Mouse (Mus musculus): ENCODE data around the gene Gm17720. TPM values are rescaled to one million over a fixed set of nuclear protein-coding genes. Genes with fewer than 3 reads are reported as not detected.
A peak's percentile ranks its signal among the peaks of the same experiment; 100 is the strongest.

The Gm17720 gene
- not detected for total RNA-seq (2021)

- DNase-seq (ENCODE audit: extremely low spot score in 1 of 2, low spot score in 1 of 2), result no peak
Measured at GRCm38 (mm10) chr8:110102653-110103052, at the start of gene Gm17720. Gene Gm17720 (minus strand): TSS chr8:110102753.

DNA sequence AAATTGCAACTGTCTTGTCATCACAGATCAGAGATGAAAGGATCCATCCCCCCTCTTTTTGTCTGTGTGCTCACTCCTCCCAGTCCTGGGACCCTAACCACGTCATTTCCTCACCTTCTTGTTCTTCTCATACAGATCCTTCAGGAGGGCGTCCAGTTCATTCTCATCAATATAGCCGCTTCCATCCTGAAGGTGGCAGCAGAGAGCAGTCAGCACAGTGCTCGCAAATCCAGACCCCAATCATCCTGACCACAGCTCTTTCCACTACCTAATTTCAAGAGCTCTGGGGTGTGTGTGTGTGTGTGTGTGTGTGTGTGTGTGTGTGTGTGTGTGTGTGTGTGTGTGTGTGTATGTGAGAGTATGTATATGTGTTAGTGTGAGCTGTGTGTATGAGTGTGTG, 43.0 kb upstream of the Gm17720 start:
- DNase-seq (ENCODE audit: extremely low spot score in 1 of 2, low spot score in 1 of 2), result peak; percentile 35 to 70

- DNase-seq (ENCODE audit: extremely low spot score in 1 of 2, low spot score in 1 of 2), result no peak
Measured at GRCm38 (mm10) chr8:110140770-110141169, 38.2 kb upstream of the Gm17720 start.

DNA sequence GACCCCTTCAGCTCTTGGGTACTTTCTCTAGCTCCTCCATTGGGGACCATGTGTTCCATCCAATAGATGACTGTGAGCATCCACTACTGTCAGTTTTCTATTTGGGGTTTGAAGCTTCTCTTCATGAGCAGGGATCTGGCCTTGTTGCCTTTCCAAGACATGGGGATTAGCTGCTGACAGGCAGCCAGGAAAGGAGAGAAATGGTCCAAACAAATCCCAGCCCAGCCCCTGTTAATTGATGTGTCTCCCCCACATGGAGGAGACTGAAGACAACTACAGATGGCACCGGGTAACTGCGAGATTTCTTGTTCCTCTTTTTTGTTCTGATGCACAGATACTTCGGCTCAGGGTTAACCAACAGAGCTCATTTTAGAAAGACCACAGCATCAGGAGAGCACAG, 37.6 kb upstream of the Gm17720 start:
- no peak for DNase-seq (ENCODE audit: extremely low spot score in 1 of 2, low spot score in 1 of 2)

DNA sequence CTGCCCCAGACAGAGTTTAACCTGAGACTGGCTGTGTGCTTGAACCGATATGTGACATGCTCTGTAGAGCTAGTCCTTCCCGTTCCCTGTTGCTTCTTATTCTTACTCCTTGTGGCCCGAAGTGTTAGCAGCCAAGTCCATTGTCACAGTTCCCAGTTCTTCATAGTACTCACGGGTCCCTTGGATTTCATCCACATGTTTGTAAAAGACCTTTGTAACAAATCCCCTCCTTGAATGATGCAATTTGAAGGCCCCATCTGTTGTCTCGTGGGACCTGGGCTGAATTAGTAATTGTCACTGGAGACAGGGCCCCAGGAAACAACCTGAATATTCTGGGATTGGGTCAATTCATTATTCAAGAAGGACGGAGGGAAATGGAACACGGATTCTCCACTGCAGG, 33.0 kb upstream of the Gm17720 start:
- DNase-seq (ENCODE audit: extremely low spot score in 1 of 2, low spot score in 1 of 2), result no peak

GRCm38 (mm10) chr8:110134236-110134635, 31.7 kb upstream of the Gm17720 start:
- DNase-seq (ENCODE audit: extremely low spot score in 1 of 2, low spot score in 1 of 2), result no peak

GRCm38 (mm10) chr8:110130537-110130936, 28.0 kb upstream of the Gm17720 start:
- peak; percentile 74 to 93 for DNase-seq (ENCODE audit: extremely low spot score in 1 of 2, low spot score in 1 of 2)

GRCm38 (mm10) chr8:110119715-110120114, 17.2 kb upstream of the Gm17720 start:
- DNase-seq (ENCODE audit: extremely low spot score in 1 of 2, low spot score in 1 of 2), result peak in 1 of 2 experiments; percentile 42

DNA sequence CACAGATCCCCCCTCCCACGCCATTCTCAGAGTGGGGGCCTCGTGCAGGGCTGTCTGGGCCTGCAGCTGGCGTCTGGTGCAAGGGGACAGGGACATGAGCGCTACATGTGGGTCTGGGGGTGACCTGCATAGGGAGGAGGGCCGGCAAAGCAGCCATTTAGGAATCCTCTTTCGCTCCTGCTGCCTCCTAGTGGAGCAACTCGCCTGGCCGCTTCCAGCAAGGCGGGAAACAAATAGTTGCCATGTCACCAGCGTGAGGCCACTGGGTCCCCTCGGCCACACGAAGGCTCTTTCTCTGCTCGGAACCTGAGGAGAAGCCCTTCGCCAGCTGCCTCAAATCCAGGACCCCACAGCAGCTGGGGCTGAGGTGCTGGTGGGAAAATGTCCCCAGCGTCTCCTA, 877 bp downstream of the Gm17720 start:
- DNase-seq (ENCODE audit: extremely low spot score in 1 of 2, low spot score in 1 of 2), result no peak

GRCm38 (mm10) chr8:110100907-110101306, 1.6 kb downstream of the Gm17720 start, which contains the start of gene Gm21964:
Gene Gm21964 (plus strand): TSS chr8:110101207.
- DNase-seq (ENCODE audit: extremely low spot score in 1 of 2, low spot score in 1 of 2), result no peak

DNA sequence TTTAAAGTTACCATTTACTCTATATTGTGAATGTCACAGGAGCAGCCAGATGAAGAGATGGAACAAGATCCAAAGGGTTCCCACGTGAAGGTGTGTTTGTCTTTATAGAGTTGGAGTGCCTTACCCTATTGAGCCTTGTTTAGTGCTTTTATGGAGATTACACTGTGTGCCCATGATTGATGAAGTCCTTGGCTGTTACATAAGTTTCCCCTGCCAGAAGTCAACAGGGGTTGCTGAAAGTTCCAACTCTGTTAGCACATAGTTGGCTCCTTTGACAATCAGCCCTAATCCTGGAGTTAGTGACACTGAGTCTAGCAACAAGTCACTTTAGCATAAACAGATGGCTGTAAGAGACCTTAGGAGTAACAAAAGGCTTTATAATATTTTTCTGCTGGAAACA, 10.7 kb downstream of the Gm17720 start:
- no peak for DNase-seq (ENCODE audit: extremely low spot score in 1 of 2, low spot score in 1 of 2)

DNA sequence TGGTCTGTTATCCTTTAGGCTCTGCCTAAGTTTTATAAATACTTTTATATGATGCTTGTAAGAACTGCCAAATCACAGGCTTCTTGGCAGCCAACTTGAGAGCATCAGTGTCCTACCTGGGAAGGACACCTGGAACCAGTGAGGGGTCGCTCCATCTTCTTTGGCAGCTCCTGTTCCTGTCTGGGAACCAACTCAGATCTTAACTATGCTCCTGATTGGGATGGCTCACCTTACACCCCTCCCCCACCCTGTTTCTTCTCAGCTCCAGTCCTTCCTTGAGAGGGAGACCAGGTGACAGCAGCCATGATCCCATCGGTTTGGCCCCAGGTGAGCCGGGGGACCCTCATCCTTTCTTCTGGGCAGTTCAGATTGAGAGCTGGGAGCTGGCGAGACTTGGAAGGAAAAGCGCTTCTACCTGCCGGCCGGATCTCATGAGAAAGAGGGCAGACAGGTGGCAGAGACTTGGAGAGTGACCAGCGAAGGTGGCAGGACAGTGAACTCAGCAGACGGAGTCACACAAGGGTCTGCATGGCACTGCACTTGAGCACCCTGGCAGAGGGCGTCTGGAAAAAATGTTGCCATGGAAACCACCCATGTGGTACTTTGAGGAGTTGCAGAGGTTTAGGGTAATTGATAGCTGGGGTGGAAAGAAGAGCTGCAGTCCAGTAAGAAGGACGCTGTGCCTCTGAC, 20.0 kb downstream of the Gm17720 start:
- no peak for DNase-seq (ENCODE audit: extremely low spot score in 1 of 2, low spot score in 1 of 2)

DNA sequence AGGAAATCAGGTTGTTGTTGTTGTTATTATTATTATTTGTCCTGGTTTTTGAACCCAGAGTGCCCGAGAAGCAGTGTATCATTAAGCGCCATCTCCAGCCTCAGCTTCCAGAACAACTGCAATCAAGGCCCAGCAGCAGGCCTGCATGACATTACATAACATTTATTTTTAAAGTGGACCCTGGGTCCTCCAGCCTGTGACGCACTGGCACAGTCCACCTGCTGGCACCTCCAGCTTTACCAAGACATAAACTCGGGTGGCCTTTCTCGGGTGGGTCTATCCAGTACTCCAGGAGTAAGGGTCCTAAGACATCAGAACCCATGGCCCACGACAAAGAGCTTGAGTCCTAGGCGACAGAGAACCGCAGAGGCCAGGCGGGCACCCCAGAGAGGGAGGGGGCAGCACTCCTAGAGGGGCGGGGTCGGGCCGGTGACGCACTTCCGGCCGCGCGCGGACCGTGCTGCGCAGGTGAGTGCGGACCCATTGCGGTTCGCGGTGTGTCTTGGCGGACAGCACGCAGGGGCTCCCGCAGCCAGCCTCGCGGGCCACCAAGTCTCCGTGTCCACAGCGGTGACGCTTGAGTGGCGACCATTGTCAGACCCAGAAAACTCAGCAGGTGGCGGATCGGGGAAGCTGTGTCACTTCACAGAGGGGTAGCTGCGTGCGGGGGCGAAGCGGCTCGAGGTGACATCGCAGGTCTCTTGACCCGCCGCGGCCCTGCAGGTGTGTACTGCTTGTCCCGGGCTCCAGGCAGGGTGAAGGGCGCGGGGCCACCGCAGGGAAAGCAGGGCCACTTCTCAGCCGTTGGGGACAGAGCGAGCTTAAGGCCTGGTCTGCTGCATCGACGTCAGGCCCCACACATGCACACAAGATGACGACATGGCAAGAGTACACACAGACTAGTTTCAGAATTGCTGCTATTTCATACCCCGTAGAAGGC, 23.0 kb downstream of the Gm17720 start, which contains the start of gene Zfp612:
Gene Zfp612 (plus strand): TSS at position 465 of the 940 bp plus-strand sequence.
- DNase-seq (ENCODE audit: extremely low spot score in 1 of 2, low spot score in 1 of 2), result peak; percentile 58 to 63

DNA sequence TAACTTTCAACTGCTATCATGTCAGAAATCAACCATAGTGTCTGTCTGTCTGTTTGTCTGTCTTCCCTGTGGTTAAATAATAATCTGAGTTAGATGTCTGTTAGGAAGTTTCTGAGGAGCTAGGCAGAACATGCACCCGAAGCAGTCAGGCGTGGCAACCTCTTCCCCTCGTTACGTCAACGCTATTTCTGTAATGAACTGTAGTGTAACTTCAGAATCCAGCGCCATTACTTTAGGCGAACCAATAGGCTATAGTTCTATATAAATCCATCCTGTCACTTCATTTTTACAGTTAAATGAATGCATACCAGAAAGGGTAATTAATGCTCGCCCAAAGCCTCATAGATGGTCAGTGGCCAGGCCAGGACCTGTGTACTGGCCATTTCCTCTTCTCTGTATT, 28.1 kb downstream of the Gm17720 start:
- DNase-seq (ENCODE audit: extremely low spot score in 1 of 2, low spot score in 1 of 2), result no peak

DNA sequence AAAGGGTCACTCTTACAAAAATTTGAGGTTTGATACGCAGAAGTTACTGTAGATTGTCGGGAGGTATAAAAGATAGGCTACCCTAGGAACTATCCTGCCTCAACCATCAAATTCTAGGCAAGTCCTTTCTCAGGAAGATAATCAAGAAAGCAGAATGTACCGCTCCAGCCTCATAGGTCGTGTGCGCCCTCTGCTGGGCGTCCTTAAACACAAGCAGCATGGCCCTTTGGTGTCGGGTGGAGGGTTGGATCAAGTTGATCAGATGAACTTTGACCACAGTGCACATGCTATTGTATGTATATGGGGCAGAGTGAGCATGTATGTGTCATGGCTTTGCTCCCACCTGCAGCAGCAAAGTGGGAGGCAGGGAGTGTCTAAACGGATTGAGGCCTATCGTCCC, 31.0 kb downstream of the Gm17720 start:
- peak; percentile 54 to 73 for DNase-seq (ENCODE audit: extremely low spot score in 1 of 2, low spot score in 1 of 2)

- DNase-seq (ENCODE audit: extremely low spot score in 1 of 2, low spot score in 1 of 2), result no peak
Measured at GRCm38 (mm10) chr8:110069706-110070105, 32.8 kb downstream of the Gm17720 start.

DNA sequence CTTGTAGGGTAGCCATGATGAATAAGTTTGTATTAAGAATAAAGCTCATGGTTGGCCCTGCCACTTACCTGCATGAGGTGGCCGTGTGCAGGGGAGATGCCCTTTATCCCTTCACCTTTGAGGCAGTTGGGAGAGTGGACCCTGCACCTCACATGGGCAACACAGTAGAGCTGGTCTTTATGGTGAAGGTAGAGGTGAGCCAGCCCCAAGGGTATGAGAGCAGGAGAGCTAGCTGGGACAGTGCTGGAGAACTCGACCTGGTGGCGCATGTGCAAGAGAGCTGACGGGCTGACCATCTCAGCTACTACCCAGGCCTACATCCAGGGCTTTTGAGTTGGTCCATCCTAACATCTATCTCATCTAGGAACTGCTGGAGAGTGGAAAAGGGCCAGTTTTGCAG, 36.9 kb downstream of the Gm17720 start:
- DNase-seq (ENCODE audit: extremely low spot score in 1 of 2, low spot score in 1 of 2), result no peak

GRCm38 (mm10) chr8:110064606-110065365, 37.8 kb downstream of the Gm17720 start:
- DNase-seq (ENCODE audit: extremely low spot score in 1 of 2, low spot score in 1 of 2), result no peak

- no peak for DNase-seq (ENCODE audit: extremely low spot score in 1 of 2, low spot score in 1 of 2)
Measured at GRCm38 (mm10) chr8:110064161-110064560, 38.4 kb downstream of the Gm17720 start.

- no peak for DNase-seq (ENCODE audit: extremely low spot score in 1 of 2, low spot score in 1 of 2)
Measured at GRCm38 (mm10) chr8:110058207-110058606, 44.3 kb downstream of the Gm17720 start.

GRCm38 (mm10) chr8:110051208-110051607, 51.3 kb downstream of the Gm17720 start:
- DNase-seq (ENCODE audit: extremely low spot score in 1 of 2, low spot score in 1 of 2), result no peak
